Mouse (Mus musculus) liver, embryonic 15.5 days (tissue): Measurements from ENCODE around the gene Zfp580. TPM values are rescaled to one million over a fixed set of nuclear protein-coding genes. Genes with fewer than 3 reads are reported as not detected.
A peak's percentile ranks its signal among the peaks of the same experiment; 100 is the strongest.
"Not testable (repeated sequence)": the region's sequence is repeated elsewhere in the genome, so short reads cannot be mapped to it uniquely, and the experiment has no call there.

Source experiments
- ATAC-seq: fragments of 200-750 bp; cut with Nextera tagmentation; 2 replicates; pipeline ENCODE4 v1.8.0; 2017; ENCODE audit warnings: moderate number of reproducible peaks, mild to moderate bottlenecking, moderate library complexity; ENCODE audit not compliant: insufficient read depth
- H3K27ac ChIP-seq: fragments of 300-500 bp; sonication (generic); replicated peaks from 2 replicates; pipeline ENCODE4 v1.5.1; 2015; ENCODE audit warnings: mild to moderate bottlenecking, inconsistent platforms
- H3K27me3 ChIP-seq: fragments of 300-500 bp; sonication (generic); 2 replicates; pipeline ENCODE4 v1.6.1; 2015; ENCODE audit warnings: mild to moderate bottlenecking, inconsistent platforms
- H3K36me3 ChIP-seq: fragments of 300-500 bp; sonication (generic); replicated peaks from 2 replicates; pipeline ENCODE4 v1.6.1; 2015; ENCODE audit warnings: moderate library complexity, mild to moderate bottlenecking, inconsistent platforms
- H3K4me1 ChIP-seq: fragments of 300-500 bp; sonication (generic); replicated peaks from 2 replicates; pipeline ENCODE4 v1.6.1; 2015; ENCODE audit warnings: inconsistent platforms
- H3K4me2 ChIP-seq: fragments of 300-500 bp; sonication (generic); 2 replicates; pipeline ENCODE4 v1.6.1; 2015; ENCODE audit warnings: moderate library complexity, mild to moderate bottlenecking, inconsistent platforms
- H3K4me3 ChIP-seq: fragments of 300-500 bp; sonication (generic); replicated peaks from 2 replicates; pipeline ENCODE4 v1.5.1; 2015; ENCODE audit warnings: mild to moderate bottlenecking, inconsistent platforms
- H3K9ac ChIP-seq: fragments of 300-500 bp; sonication (generic); 2 replicates; pipeline ENCODE4 v1.6.1; 2015; ENCODE audit warnings: moderate library complexity, mild to moderate bottlenecking, inconsistent platforms
- H3K9me3 ChIP-seq: fragments of 300-500 bp; sonication (generic); replicated peaks from 2 replicates; pipeline ENCODE4 v1.6.1; 2016; ENCODE audit warnings: inconsistent platforms
- WGBS: fragments of 180-500 bp; shearing (Covaris S2); methylation state at CpG from one replicate; pipeline ENCODE4 v1.1.7; 2015; ENCODE audit warnings: mixed read lengths; ENCODE audit not compliant: insufficient replicate concordance; 5-methylcytosine and 5-hydroxymethylcytosine counted together
- polyA plus RNA-seq: library from polyadenylated mRNA; unstranded; fragments of >200 nt; fragmentation: Nextera tagmentation; extraction: Ambion mirVana; gene quantifications from 2 replicates; pipeline ENCODE4 v1.2.1, GENCODE M21; 2015

Zfp580 gene
- polyA plus RNA-seq, 1 experiment from 2014 or later, result 1.7 TPM

DNA sequence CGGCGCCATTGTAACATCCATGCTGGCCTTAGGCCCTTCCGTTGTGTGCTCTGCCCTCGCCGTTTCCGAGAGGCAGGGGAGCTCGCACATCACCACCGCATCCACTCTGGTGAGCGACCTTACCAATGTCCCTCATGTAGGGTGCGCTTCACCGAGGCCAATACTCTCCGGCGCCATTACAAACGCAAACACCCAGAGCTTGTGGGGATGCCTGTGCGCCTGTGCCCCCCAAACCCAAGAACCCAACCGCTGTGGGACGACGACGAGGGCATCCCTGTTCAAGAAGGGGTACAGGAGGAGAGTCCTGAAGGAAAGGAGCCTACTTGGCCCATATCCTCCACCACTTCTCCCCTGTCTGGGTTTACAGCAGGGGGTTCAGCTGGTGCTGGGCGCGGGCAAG, 33.4 kb upstream of the Zfp580 start:
- Histone ChIP-seq H3K4me1 (peaks cover 57% of the 10 kb centered on the region), H3K4me3 (no peak overlapping the region), H3K27ac (no peak overlapping the region), H3K27me3 (no peaks in the 10 kb centered on the region), H3K36me3 (peaks cover 28% of the 10 kb centered on the region), H3K9me3 (no peaks in the 10 kb centered on the region), H3K4me2 (no peak overlapping the region), H3K9ac (no peak overlapping the region)
- no peak for ATAC-seq
- WGBS, result 90% methylated on average over 21 of the region's 21 CpGs

DNA sequence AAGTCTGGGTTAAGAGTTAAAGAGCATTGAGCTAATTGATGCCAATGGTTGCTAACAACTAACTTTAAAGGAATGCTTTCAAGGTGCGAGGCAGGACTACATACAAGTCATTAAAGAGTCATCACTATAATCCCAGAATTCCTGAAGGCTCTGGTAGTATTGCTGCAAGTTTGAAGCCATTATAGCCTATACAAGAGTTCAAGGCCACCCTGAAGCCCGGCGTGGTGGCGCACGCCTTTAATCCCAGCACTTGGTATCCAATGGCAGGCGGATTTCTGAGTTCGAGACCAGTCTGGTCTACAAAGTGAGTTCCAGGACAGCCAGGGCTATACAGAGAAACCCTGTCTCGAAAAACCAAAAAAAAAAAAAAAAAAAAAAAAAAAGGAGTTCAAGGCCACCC, 31.8 kb upstream of the Zfp580 start:
- H3K36me3 ChIP-seq, result peaks cover 36% of the 10 kb centered on the region
- WGBS, result 20% methylated on average over 8 of the region's 8 CpGs
- H3K4me3 ChIP-seq, result peak overlapping the region; percentile 81
- H3K27me3 ChIP-seq, H3K9me3 ChIP-seq, ATAC-seq: not testable (repeated sequence)
- H3K27ac ChIP-seq, result peak overlapping the region; percentile 94
- peaks cover 45% of the 10 kb centered on the region for H3K4me1 ChIP-seq
- H3K9ac ChIP-seq, result peak overlapping the region; percentile 94; the same call in 1 of the 2 replicates
- peak overlapping the region; percentile 78 for H3K4me2 ChIP-seq

DNA sequence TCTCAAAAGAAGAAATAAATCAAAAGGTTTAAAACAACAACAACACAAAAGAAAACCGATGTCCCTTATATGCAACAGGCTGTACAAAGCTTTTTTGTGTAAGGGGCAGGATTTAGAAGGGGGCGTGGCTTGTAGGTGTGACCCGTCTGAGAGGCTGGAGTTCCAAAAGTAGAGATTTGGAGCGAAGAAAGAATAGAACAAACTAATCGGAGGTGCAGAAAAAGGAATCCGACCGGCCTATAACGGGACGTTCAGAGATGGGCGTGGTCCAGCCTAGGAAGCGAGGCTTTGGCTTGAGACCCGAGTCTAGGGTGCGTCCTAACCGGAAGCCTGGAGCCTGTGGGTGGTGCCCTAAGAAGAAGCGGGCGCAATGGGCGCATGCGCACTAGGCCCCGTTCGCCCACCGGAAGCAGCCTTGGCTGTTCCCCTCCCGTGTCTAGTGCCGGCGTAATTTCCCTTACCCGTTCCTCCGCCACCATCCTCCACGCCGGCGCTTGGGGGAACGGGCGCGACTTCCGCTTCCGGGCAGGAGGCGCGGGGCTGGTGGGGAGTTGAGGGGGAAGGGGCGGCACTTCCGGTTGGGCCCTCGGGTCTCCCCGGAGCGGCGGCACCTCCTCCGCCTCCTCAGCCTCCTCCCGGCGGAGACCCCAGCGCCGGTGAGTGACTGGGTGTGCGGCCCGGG, 31.2 kb upstream of the Zfp580 start, which contains the start of the genes Zfp865 and Ccdc106:
Gene Zfp865 (plus strand): TSS at position 377 of the 682 bp plus-strand sequence.
Gene Ccdc106 (plus strand): TSS at position 554 of the 682 bp plus-strand sequence.
- H3K9ac ChIP-seq, result peak within 1 kb of the TSS; percentile 94
- ATAC-seq, result peak; percentile 86
- under 1% methylated on average over 49 of the region's 49 CpGs for WGBS
- H3K9me3 ChIP-seq, result no peaks in the 10 kb centered on the region
- no peaks in the 10 kb centered on the region for H3K27me3 ChIP-seq
- H3K4me2 ChIP-seq, result peak within 1 kb of the TSS; percentile 78
- H3K4me3 ChIP-seq, result peak within 1 kb of the TSS; percentile 81
- peaks cover 45% of the 10 kb centered on the region for H3K4me1 ChIP-seq
- peak within 1 kb of the TSS; percentile 94 for H3K27ac ChIP-seq
- H3K36me3 ChIP-seq, result peaks cover 41% of the 10 kb centered on the region

DNA sequence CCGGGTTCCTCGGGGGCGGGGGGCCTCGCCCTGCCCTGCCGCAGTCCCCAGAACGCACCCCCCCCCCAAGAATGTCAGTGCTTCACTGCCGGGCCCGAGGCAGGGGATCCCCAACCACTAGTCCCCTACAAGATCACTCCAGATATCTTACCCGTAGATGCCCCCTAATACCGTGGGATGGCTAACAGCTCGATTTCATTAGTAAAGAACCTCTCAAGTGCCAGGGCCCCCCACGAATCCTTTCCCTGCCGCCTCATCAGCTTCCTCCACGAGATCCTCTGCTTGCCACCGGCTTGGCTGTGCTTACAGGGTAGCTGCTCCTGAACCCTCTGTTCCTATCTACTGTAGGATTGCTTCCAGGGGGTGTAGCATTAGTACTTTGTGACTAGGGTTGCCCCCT, 30.7 kb upstream of the Zfp580 start:
- Histone ChIP-seq H3K36me3 (peaks cover 42% of the 10 kb centered on the region), H3K4me3 (peak overlapping the region; percentile 81), H3K9ac (peak overlapping the region; percentile 94), H3K9me3 (no peaks in the 10 kb centered on the region), H3K27me3 (no peaks in the 10 kb centered on the region), H3K4me2 (peak overlapping the region; percentile 78), H3K27ac (peak overlapping the region; percentile 94), H3K4me1 (peaks cover 43% of the 10 kb centered on the region)
- ATAC-seq, result peak; percentile 23
- WGBS, result under 1% methylated on average over 15 of the region's 15 CpGs

GRCm38 (mm10) chr7:5021197-5021596, 30.1 kb upstream of the Zfp580 start:
- ATAC-seq, result no peak
- H3K36me3 ChIP-seq, result peaks cover 46% of the 10 kb centered on the region
- WGBS, result 43% methylated on average over 5 of the region's 5 CpGs

DNA sequence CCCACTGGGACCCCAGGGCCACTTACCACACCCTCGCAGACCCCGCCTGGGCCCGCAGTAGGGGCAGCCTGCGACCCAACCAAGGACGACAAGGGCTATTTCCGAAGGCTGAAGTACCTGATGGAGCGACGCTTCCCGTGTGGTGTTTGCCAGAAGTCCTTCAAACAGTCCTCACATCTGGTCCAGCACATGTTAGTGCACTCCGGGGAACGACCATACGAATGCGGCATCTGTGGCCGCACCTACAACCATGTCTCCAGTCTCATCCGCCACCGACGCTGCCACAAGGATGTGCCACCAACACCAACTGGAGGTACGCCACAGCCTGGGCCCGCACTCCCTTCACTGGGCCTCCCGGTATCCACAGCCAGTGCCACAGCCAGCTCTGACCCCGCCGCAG, 21.8 kb upstream of the Zfp580 start:
- Histone ChIP-seq H3K9me3 (peaks cover 28% of the 10 kb centered on the region), H3K4me1 (no peaks in the 10 kb centered on the region), H3K9ac (no peak overlapping the region), H3K4me2 (no peak overlapping the region), H3K36me3 (peaks cover 79% of the 10 kb centered on the region), H3K4me3 (no peak overlapping the region), H3K27ac (no peak overlapping the region), H3K27me3 (no peaks in the 10 kb centered on the region)
- 88% methylated on average over 22 of the region's 22 CpGs for WGBS
- no peak for ATAC-seq

More at GRCm38 (mm10) chr7:5021197-5021596, 30.1 kb upstream of the Zfp580 start:
- Histone ChIP-seq H3K27ac (peak overlapping the region; percentile 94), H3K27me3 (no peaks in the 10 kb centered on the region), H3K4me3 (peak overlapping the region; percentile 81), H3K4me1 (peaks cover 38% of the 10 kb centered on the region), H3K9me3 (no peaks in the 10 kb centered on the region), H3K9ac (peak overlapping the region; percentile 94), H3K4me2 (peak overlapping the region; percentile 78)

DNA sequence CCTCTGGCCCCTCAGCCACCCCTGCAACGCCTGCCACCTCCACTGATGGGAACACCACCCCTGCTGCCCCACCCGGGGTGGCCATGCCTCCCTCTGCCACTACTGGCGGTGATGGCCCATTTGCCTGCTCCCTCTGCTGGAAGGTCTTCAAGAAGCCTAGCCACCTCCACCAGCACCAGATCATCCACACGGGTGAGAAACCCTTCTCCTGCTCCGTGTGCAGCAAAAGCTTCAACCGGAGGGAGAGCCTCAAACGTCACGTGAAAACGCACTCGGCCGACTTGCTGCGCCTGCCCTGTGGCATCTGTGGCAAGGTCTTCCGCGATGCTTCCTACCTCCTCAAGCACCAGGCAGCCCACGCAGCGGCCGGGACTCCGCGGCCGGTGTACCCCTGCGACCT, 21.4 kb upstream of the Zfp580 start:
- no peaks in the 10 kb centered on the region for H3K4me1 ChIP-seq
- H3K9me3 ChIP-seq, result peaks cover 28% of the 10 kb centered on the region
- H3K9ac ChIP-seq, result no peak overlapping the region
- H3K4me2 ChIP-seq, result no peak overlapping the region
- ATAC-seq, result no peak
- H3K4me3 ChIP-seq, result no peak overlapping the region
- no peak overlapping the region for H3K27ac ChIP-seq
- 90% methylated on average over 21 of the region's 21 CpGs for WGBS
- no peaks in the 10 kb centered on the region for H3K27me3 ChIP-seq
- peaks cover 80% of the 10 kb centered on the region for H3K36me3 ChIP-seq

- no peak overlapping the region for H3K4me2 ChIP-seq
- ATAC-seq, result no peak
- H3K4me3 ChIP-seq, result no peak overlapping the region
- H3K9ac ChIP-seq, result no peak overlapping the region
- WGBS, result 90% methylated on average over 63 of the region's 63 CpGs
- peaks cover 28% of the 10 kb centered on the region for H3K9me3 ChIP-seq
- H3K36me3 ChIP-seq, result peaks cover 81% of the 10 kb centered on the region
- H3K4me1 ChIP-seq, result no peaks in the 10 kb centered on the region
- no peaks in the 10 kb centered on the region for H3K27me3 ChIP-seq
- no peak overlapping the region for H3K27ac ChIP-seq
Observed at GRCm38 (mm10) chr7:5030554-5031275, 20.6 kb upstream of the Zfp580 start.

- no peaks in the 10 kb centered on the region for H3K4me1 ChIP-seq
- peaks cover 28% of the 10 kb centered on the region for H3K9me3 ChIP-seq
- no peak overlapping the region for H3K4me3 ChIP-seq
- no peaks in the 10 kb centered on the region for H3K27me3 ChIP-seq
- WGBS, result 90% methylated on average over 46 of the region's 46 CpGs
- H3K36me3 ChIP-seq, result peaks cover 76% of the 10 kb centered on the region
- no peak for ATAC-seq
- no peak overlapping the region for H3K4me2 ChIP-seq
- H3K27ac ChIP-seq, result no peak overlapping the region
- H3K9ac ChIP-seq, result no peak overlapping the region
Observed at GRCm38 (mm10) chr7:5031496-5031895, 19.8 kb upstream of the Zfp580 start.

GRCm38 (mm10) chr7:5033818-5034217, 17.5 kb upstream of the Zfp580 start, which contains the start of gene 4632433K11Rik:
Gene 4632433K11Rik (plus strand): TSS chr7:5034118.
- H3K9me3 ChIP-seq, result peaks cover 28% of the 10 kb centered on the region
- no peak within 1 kb of the TSS for H3K9ac ChIP-seq
- H3K36me3 ChIP-seq, result peaks cover 60% of the 10 kb centered on the region
- no peak for ATAC-seq
- H3K4me1 ChIP-seq, result peaks cover 17% of the 10 kb centered on the region
- H3K4me2 ChIP-seq, result no peak within 1 kb of the TSS
- WGBS, result 69% methylated on average over 3 of the region's 3 CpGs
- no peaks in the 10 kb centered on the region for H3K27me3 ChIP-seq
- H3K27ac ChIP-seq, result no peak within 1 kb of the TSS
- no peak within 1 kb of the TSS for H3K4me3 ChIP-seq

- H3K36me3 ChIP-seq, result peaks cover 42% of the 10 kb centered on the region
- H3K4me3 ChIP-seq, result no peak overlapping the region
- ATAC-seq, result no peak
- H3K9me3 ChIP-seq, result peaks cover 9% of the 10 kb centered on the region
- no peak overlapping the region for H3K4me2 ChIP-seq
- H3K27ac ChIP-seq, result no peak overlapping the region
- no peaks in the 10 kb centered on the region for H3K27me3 ChIP-seq
- H3K4me1 ChIP-seq, result peaks cover 23% of the 10 kb centered on the region
- 89% methylated on average over 17 of the region's 17 CpGs for WGBS
- H3K9ac ChIP-seq, result no peak overlapping the region
Observed at GRCm38 (mm10) chr7:5035628-5036027, 15.7 kb upstream of the Zfp580 start.
